Mouse (Mus musculus): Measurements from ENCODE around the gene Ankrd54. TPM values are rescaled to one million over a fixed set of nuclear protein-coding genes. Genes with fewer than 3 reads are reported as not detected.

Ankrd54 gene
- polyA plus RNA-seq (2014; fragmentation: Illumina TruSeq; extraction: RNeasy Lipid Tissue Mini Kit (QIAGEN cat#74804); ENCODE audit: low read depth, low replicate concordance) = 16.7 TPM

GRCm38 (mm10) chr15:79062376-79063159, at the start of gene Ankrd54:
Ankrd54 (minus strand) TSS chr15:79062893.

DNA sequence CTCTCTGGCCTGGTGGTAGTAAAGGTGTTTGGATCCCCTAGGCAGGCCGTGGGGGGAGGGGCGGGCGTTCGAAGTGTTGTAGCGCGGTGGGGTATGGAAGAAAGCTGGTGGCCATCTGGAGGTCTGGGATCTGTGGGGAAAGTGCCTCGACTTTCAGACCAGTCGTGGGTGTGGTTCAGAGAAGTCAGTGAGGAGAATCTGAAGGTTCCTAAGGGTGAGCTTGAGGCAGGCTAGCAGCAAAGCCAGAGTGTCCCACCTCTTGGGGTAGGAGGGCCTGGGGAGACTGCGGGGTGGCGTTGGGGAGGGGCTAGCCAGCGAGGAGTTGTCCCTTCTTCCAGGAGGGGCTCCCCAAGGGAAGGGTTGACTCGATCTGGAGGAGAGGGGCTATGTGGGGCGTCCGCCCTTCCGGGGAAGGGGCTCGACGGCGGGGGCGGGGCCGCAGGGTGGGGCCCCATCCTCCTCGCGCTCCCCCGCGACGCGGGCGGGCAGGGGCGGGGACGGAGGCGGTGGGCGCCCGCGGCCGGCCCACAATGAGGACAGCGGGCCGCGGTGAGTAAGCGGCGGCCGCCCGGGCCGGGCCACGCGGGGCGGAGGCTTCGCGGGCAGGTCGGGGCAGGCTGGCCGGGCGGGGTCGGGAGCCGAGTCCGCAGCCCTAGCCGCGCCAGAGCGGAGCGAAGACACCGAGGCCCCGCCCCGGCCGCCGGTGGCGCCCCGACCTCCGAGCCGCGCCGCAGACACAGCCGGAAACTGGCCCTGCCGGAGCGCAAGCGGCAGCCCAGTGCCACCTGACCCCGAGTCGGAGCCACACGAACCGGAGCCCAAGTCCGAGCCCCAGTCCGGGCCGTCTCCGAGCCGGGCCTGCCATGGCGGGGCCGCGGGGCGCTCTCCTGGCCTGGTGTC, 46.0 kb upstream of the Ankrd54 start, which contains the start of gene Micall1:
Micall1 (plus strand) TSS at position 478 of the 900 bp plus-strand sequence.

GRCm38 (mm10) chr15:79074913-79075532, 12.3 kb upstream of the Ankrd54 start, which contains the start of gene Eif3l:
Eif3l (plus strand) TSS chr15:79075179.

DNA sequence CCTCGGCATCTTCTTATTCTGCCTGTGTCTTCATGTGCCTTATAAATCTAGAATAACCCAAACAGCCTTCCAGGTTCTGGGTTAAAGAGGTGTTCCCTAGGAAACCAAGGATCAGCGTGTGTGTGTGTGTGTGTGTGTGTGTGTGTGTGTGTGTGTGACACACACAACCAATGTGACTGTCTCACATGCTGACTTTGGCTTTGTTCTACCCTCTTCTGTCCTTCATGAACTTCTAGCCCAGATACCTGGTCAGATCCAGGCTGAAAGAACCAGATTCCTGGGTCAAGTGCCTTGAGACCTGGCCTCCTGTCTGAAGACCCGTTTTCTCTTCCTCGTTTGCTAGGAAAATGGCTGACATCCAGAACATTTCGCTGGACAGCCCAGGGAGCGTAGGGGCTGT, 21.1 kb downstream of the Ankrd54 start, which contains the start of gene Galr3:
Galr3 (plus strand) TSS at position 301 of the 400 bp plus-strand sequence.

DNA sequence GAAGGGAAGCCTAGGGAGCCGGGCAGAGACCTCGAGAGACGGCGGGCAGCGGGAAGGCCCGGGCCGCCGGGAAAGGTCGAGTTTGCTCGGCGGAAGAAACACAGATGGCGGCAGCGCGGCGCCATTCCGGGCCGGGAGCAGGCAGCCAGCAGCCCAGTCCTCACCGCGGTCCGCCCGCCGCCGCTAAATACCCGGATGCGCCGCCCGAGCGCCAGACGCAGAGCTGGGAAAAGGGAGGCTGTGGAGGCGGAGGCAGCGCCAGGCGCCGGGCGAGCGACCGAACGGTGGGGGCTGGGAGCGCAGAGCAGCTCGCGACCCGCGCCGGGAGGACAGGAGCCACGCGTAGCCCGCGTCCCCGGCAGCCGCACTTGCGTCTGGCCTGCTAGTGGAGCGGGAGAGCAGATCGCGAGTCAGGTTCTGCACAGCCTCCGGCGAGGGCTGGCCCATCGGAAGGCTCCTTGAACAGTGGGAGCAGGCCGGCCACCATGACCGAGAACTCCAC, 34.4 kb downstream of the Ankrd54 start, which contains the start of gene H1f0:
H1f0 (plus strand) TSS at position 214 of the 502 bp plus-strand sequence.

Other genes starting within 250 kb of the Ankrd54 start
- gene Cdc42ep1, start 220.3 kb downstream of the Ankrd54 start, polyA plus RNA-seq (2014; fragmentation: Illumina TruSeq; extraction: RNeasy Lipid Tissue Mini Kit (QIAGEN cat#74804); ENCODE audit: low read depth, low replicate concordance) = 0.07 TPM
- 0.45 TPM for gene Lgals2, start 207.4 kb downstream of the Ankrd54 start, polyA plus RNA-seq (2014; fragmentation: Illumina TruSeq; extraction: RNeasy Lipid Tissue Mini Kit (QIAGEN cat#74804); ENCODE audit: low read depth, low replicate concordance)
- 3.3 TPM for gene Gga1, start 185.7 kb downstream of the Ankrd54 start, polyA plus RNA-seq (2014; fragmentation: Illumina TruSeq; extraction: RNeasy Lipid Tissue Mini Kit (QIAGEN cat#74804); ENCODE audit: low read depth, low replicate concordance)
- gene Gm49510, start 163.2 kb downstream of the Ankrd54 start, polyA plus RNA-seq (2014; fragmentation: Illumina TruSeq; extraction: RNeasy Lipid Tissue Mini Kit (QIAGEN cat#74804); ENCODE audit: low read depth, low replicate concordance) = not detected
- gene Sh3bp1, start 163.1 kb downstream of the Ankrd54 start, polyA plus RNA-seq (2014; fragmentation: Illumina TruSeq; extraction: RNeasy Lipid Tissue Mini Kit (QIAGEN cat#74804); ENCODE audit: low read depth, low replicate concordance) = not detected
- 0.49 TPM for gene Pdxp, start 149.0 kb downstream of the Ankrd54 start, polyA plus RNA-seq (2014; fragmentation: Illumina TruSeq; extraction: RNeasy Lipid Tissue Mini Kit (QIAGEN cat#74804); ENCODE audit: low read depth, low replicate concordance)
- 5.7 TPM for gene Lgals1, start 136.2 kb downstream of the Ankrd54 start, polyA plus RNA-seq (2014; fragmentation: Illumina TruSeq; extraction: RNeasy Lipid Tissue Mini Kit (QIAGEN cat#74804); ENCODE audit: low read depth, low replicate concordance)
- 13.6 TPM for gene Nol12, start 128.0 kb downstream of the Ankrd54 start, polyA plus RNA-seq (2014; fragmentation: Illumina TruSeq; extraction: RNeasy Lipid Tissue Mini Kit (QIAGEN cat#74804); ENCODE audit: low read depth, low replicate concordance)
- gene Triobp, start 115.2 kb downstream of the Ankrd54 start, polyA plus RNA-seq (2014; fragmentation: Illumina TruSeq; extraction: RNeasy Lipid Tissue Mini Kit (QIAGEN cat#74804); ENCODE audit: low read depth, low replicate concordance) = 0.59 TPM
- 11.0 TPM for gene H1f0, start 34.4 kb downstream of the Ankrd54 start, polyA plus RNA-seq (2014; fragmentation: Illumina TruSeq; extraction: RNeasy Lipid Tissue Mini Kit (QIAGEN cat#74804); ENCODE audit: low read depth, low replicate concordance)
- gene Galr3, start 21.0 kb downstream of the Ankrd54 start, polyA plus RNA-seq (2014; fragmentation: Illumina TruSeq; extraction: RNeasy Lipid Tissue Mini Kit (QIAGEN cat#74804); ENCODE audit: low read depth, low replicate concordance) = not detected
- gene Eif3l, start 12.3 kb upstream of the Ankrd54 start, polyA plus RNA-seq (2014; fragmentation: Illumina TruSeq; extraction: RNeasy Lipid Tissue Mini Kit (QIAGEN cat#74804); ENCODE audit: low read depth, low replicate concordance) = 67.2 TPM
- 14.5 TPM for gene Micall1, start 46.0 kb upstream of the Ankrd54 start, polyA plus RNA-seq (2014; fragmentation: Illumina TruSeq; extraction: RNeasy Lipid Tissue Mini Kit (QIAGEN cat#74804); ENCODE audit: low read depth, low replicate concordance)
- not detected for gene Polr2f, start 78.1 kb upstream of the Ankrd54 start, polyA plus RNA-seq (2014; fragmentation: Illumina TruSeq; extraction: RNeasy Lipid Tissue Mini Kit (QIAGEN cat#74804); ENCODE audit: low read depth, low replicate concordance)
- 20.5 TPM for gene 1700088E04Rik, start 78.4 kb upstream of the Ankrd54 start, polyA plus RNA-seq (2014; fragmentation: Illumina TruSeq; extraction: RNeasy Lipid Tissue Mini Kit (QIAGEN cat#74804); ENCODE audit: low read depth, low replicate concordance)
- gene Sox10, start 102.3 kb upstream of the Ankrd54 start, polyA plus RNA-seq (2014; fragmentation: Illumina TruSeq; extraction: RNeasy Lipid Tissue Mini Kit (QIAGEN cat#74804); ENCODE audit: low read depth, low replicate concordance) = not detected
- gene Pick1, start 166.3 kb upstream of the Ankrd54 start, polyA plus RNA-seq (2014; fragmentation: Illumina TruSeq; extraction: RNeasy Lipid Tissue Mini Kit (QIAGEN cat#74804); ENCODE audit: low read depth, low replicate concordance) = 24.5 TPM
- gene Gm49486, start 166.5 kb upstream of the Ankrd54 start, polyA plus RNA-seq (2014; fragmentation: Illumina TruSeq; extraction: RNeasy Lipid Tissue Mini Kit (QIAGEN cat#74804); ENCODE audit: low read depth, low replicate concordance) = 1.6 TPM
- gene Slc16a8, start 191.9 kb upstream of the Ankrd54 start, polyA plus RNA-seq (2014; fragmentation: Illumina TruSeq; extraction: RNeasy Lipid Tissue Mini Kit (QIAGEN cat#74804); ENCODE audit: low read depth, low replicate concordance) = not detected
- gene Baiap2l2, start 222.6 kb upstream of the Ankrd54 start, polyA plus RNA-seq (2014; fragmentation: Illumina TruSeq; extraction: RNeasy Lipid Tissue Mini Kit (QIAGEN cat#74804); ENCODE audit: low read depth, low replicate concordance) = not detected